Mouse (Mus musculus) lung, adult 2 months (tissue): ENCODE measurements around the gene Mtcl1.

Experiments
- CTCF ChIP-seq: fragments of 200-500 bp; IDR thresholded peaks from 2 replicates; pipeline ENCODE4 v1.5.1; 2011; ENCODE audit warnings: mild to moderate bottlenecking, low read length, control low read depth; ENCODE audit not compliant: insufficient read depth
- POLR2A ChIP-seq: fragments of 200-500 bp; IDR thresholded peaks from 2 replicates; pipeline ENCODE4 v1.6.1; 2011; ENCODE audit warnings: low read depth, mild to moderate bottlenecking, control low read depth, low read length, borderline replicate concordance; ENCODE audit errors: extremely low read depth

DNA sequence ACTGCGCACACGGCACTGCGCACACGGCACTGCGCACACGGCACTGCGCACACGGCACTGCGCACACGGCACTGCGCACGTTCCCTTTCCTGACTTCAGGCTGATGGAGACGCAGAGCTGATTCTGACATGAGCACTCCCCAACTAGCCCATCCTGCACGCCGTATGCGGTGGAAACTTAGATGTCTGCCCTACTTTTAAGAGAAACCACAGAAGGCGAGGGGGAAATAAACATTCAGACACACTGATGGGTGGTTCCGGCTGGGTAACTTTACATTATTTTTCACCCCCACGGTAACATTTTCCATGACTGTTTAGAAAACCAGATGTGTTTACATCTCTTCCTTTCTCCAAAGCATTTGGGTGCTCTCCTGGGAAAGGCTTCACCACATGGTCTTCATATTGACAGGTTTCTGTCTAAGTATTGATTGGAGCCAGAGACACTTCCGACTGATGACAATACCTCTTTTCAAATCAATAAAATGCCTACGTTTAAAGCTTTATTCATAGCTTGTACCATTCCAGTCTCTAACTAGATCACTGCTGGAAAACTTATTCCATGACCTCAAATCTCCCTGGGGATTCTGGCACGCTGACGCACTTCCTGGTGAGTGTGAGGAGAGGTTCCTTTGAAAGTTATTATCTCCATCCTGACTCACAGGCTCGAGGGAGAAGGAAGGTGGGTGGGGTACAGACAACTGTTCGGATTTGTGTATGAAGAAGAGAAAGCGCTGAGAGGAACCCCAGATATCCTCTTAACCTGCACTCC lies 84.8 kb downstream of the Mtcl1 start:
- TF ChIP-seq POLR2A: no peak
- TF ChIP-seq CTCF: no peak
